Mouse (Mus musculus) liver, embryonic 14.5 days (tissue): ENCODE data around the gene Kifc1. TPM values are rescaled to one million over a fixed set of nuclear protein-coding genes. Genes with fewer than 3 reads are reported as not detected.
"Not testable (repeated sequence)": the region's sequence is repeated elsewhere in the genome, so short reads cannot be mapped to it uniquely, and the experiment has no call there.

ENCODE experiments used
- ATAC-seq: fragments of 200-750 bp; cut with Nextera tagmentation; 2 replicates; pipeline ENCODE4 v1.8.0; 2017; ENCODE audit warnings: moderate number of reproducible peaks, mild to moderate bottlenecking, moderate library complexity; ENCODE audit not compliant: insufficient read depth
- DNase-seq, 3 experiments: peaks; one replicate each; pipeline ENCODE4 v3.0.0-alpha.2; 2012 to 2013; ENCODE audit warnings: low read depth in 3 of 3, low spot score in 3 of 3
- H3K27ac ChIP-seq: fragments of 300-500 bp; sonication (generic); 2 replicates; pipeline ENCODE4 v1.5.1; 2014; ENCODE audit warnings: moderate library complexity, mild to moderate bottlenecking, control low read depth, inconsistent platforms
- H3K27me3 ChIP-seq: fragments of 300-500 bp; sonication (generic); 2 replicates; pipeline ENCODE4 v1.6.1; 2014; ENCODE audit warnings: mild to moderate bottlenecking, low read length, moderate library complexity; ENCODE audit not compliant: control insufficient read depth, insufficient read depth
- H3K36me3 ChIP-seq: fragments of 300-500 bp; sonication (generic); replicated peaks from 2 replicates; pipeline ENCODE4 v1.6.1; 2014; ENCODE audit warnings: low read depth; ENCODE audit not compliant: control insufficient read depth, insufficient read depth
- H3K4me1 ChIP-seq, 2 experiments: fragments of 200-500 bp in 1 of 2; fragments of 300-500 bp in 1 of 2; sonication (generic) in 1 of 2; replicated peaks; 2 replicates each; pipeline ENCODE4 v1.6.1; 2012 to 2014; ENCODE audit warnings: antibody characterized with exemption in 1 of 2, inconsistent platforms in 1 of 2, low read length in 1 of 2; ENCODE audit not compliant: control insufficient read depth in 2 of 2, insufficient read depth in 2 of 2
- H3K4me2 ChIP-seq: fragments of 300-500 bp; sonication (generic); 2 replicates; pipeline ENCODE4 v1.6.1; 2014; ENCODE audit warnings: low read depth, mild to moderate bottlenecking, control low read depth, moderate library complexity
- H3K4me3 ChIP-seq, 2 experiments: fragments of 200-500 bp in 1 of 2; fragments of 300-500 bp in 1 of 2; sonication (generic) in 1 of 2; 2 replicates each; pipeline ENCODE4 v1.5.1; 2012 to 2014; ENCODE audit warnings: low read depth in 2 of 2, low read length in 2 of 2, mild to moderate bottlenecking in 2 of 2, control low read depth in 1 of 2, inconsistent platforms in 1 of 2, moderate library complexity in 1 of 2; ENCODE audit not compliant: insufficient read depth in 1 of 2
- H3K9ac ChIP-seq: fragments of 300-500 bp; sonication (generic); replicated peaks from 2 replicates; pipeline ENCODE4 v1.6.1; 2014; ENCODE audit warnings: mild to moderate bottlenecking, control low read depth, moderate library complexity
- H3K9me3 ChIP-seq: fragments of 300-500 bp; sonication (generic); 2 replicates; pipeline ENCODE4 v1.6.1; 2016; ENCODE audit warnings: low read length, mixed read lengths; ENCODE audit not compliant: control insufficient read depth
- CTCF ChIP-seq: IDR thresholded peaks from 2 replicates; pipeline ENCODE4 v1.5.1; 2016; ENCODE audit warnings: antibody characterized with exemption, low read depth, control low read depth
- EP300 ChIP-seq: IDR thresholded peaks from 2 replicates; pipeline ENCODE4 v1.6.1; 2016; ENCODE audit warnings: antibody characterized with exemption, low read depth
- WGBS: fragments of 180-500 bp; shearing (Covaris S2); extraction: QIAGEN DNeasy Blood & Tissue Kit; methylation state at CpG from one replicate; pipeline ENCODE4 v1.1.7; 2014; ENCODE audit not compliant: insufficient replicate concordance; 5-methylcytosine and 5-hydroxymethylcytosine counted together
- polyA plus RNA-seq, 2 experiments: library from polyadenylated mRNA; depleted of rRNA in 1 of 2; stranded (reverse) in 1 of 2; unstranded in 1 of 2; fragments of >200 nt; fragmentation: Nextera tagmentation in 1 of 2; extraction: Ambion mirVana in 1 of 2; gene quantifications; 2 replicates each; pipeline versions ENCODE4 v1.2.1 to v1.2.3; 2012 to 2014

Gene Kifc1
- polyA plus RNA-seq, 2 experiments, result 7.2 to 40.8 TPM

GRCm38 (mm10) chr17:33901653-33902052 is 11.2 kb upstream of the Kifc1 start:
- Histone ChIP-seq H3K27ac (no peak overlapping the region), H3K36me3 (no peaks in the 10 kb centered on the region), H3K9ac (no peak overlapping the region), H3K4me2 (no peak overlapping the region), H3K27me3 (no peaks in the 10 kb centered on the region), H3K4me1 (peaks cover 39 to 57% of the 10 kb centered on the region in 2 experiments), H3K9me3 (no peaks in the 10 kb centered on the region), H3K4me3 (no peak overlapping the region)
- TF ChIP-seq EP300, result no peak
- no peak for TF ChIP-seq CTCF
- DNase-seq (no peak), ATAC-seq (no peak)
- 78% methylated on average over 4 of the region's 4 CpGs for WGBS

GRCm38 (mm10) chr17:33900989-33901314 is 10.5 kb upstream of the Kifc1 start:
- Histone ChIP-seq H3K4me1 (peaks cover 39 to 57% of the 10 kb centered on the region in 2 experiments), H3K27ac (no peak overlapping the region), H3K9ac (no peak overlapping the region), H3K9me3 (no peaks in the 10 kb centered on the region), H3K36me3 (no peaks in the 10 kb centered on the region), H3K4me2 (no peak overlapping the region), H3K4me3 (no peak overlapping the region), H3K27me3 (no peaks in the 10 kb centered on the region)
- WGBS, result 82% methylated on average over 4 of the region's 4 CpGs
- no peak for DNase-seq
- ATAC-seq, result no peak
- TF ChIP-seq EP300 (no peak), CTCF (no peak)

- Histone ChIP-seq H3K4me1 (peaks cover 39 to 57% of the 10 kb centered on the region in 2 experiments), H3K4me2 (peak overlapping the region; percentile 11), H3K4me3 (no peak overlapping the region), H3K9me3 (no peaks in the 10 kb centered on the region), H3K36me3 (no peaks in the 10 kb centered on the region), H3K9ac (peak overlapping the region; percentile 25; the same call in 1 of the 2 replicates), H3K27me3 (no peaks in the 10 kb centered on the region), H3K27ac (peak overlapping the region; percentile 87)
- DNase-seq (no peak), ATAC-seq (peak; percentile 36; the same call in 1 of the 2 replicates)
- WGBS, result 57% methylated on average over 7 of the region's 7 CpGs
- no peak for TF ChIP-seq EP300
- no peak for TF ChIP-seq CTCF
Observed at GRCm38 (mm10) chr17:33900281-33900988, 10.0 kb upstream of the Kifc1 start.

GRCm38 (mm10) chr17:33899642-33900041 is 9.2 kb upstream of the Kifc1 start:
- Histone ChIP-seq H3K27ac (peak overlapping the region; percentile 87), H3K9ac (peak overlapping the region; percentile 25), H3K4me1 (peaks cover 39 to 57% of the 10 kb centered on the region in 2 experiments), H3K36me3 (no peaks in the 10 kb centered on the region), H3K4me2 (peak overlapping the region; percentile 11), H3K4me3 (no peak overlapping the region), H3K27me3 (no peaks in the 10 kb centered on the region), H3K9me3 (no peaks in the 10 kb centered on the region)
- DNase-seq (peak; percentile 66 to 73 (median 71)), ATAC-seq (peak; percentile 77)
- TF ChIP-seq EP300 (peak; percentile 20; the same call in 1 of the 2 replicates), CTCF (no peak)
- 18% methylated on average over 4 of the region's 4 CpGs for WGBS

- Histone ChIP-seq H3K27ac (peak overlapping the region; percentile 87), H3K4me1 (peaks cover 35 to 46% of the 10 kb centered on the region in 2 experiments)
- DNase-seq, H3K9ac ChIP-seq, H3K9me3 ChIP-seq, ATAC-seq, H3K27me3 ChIP-seq, H3K4me2 ChIP-seq, H3K4me3 ChIP-seq, H3K36me3 ChIP-seq: not testable (repeated sequence)
- WGBS, result 63% methylated on average over 4 of the region's 4 CpGs
Observed at GRCm38 (mm10) chr17:33898193-33898592, 7.7 kb upstream of the Kifc1 start.
